Mouse (Mus musculus): Measurements from ENCODE around the gene E2f6.
A peak's percentile ranks its signal among the peaks of the same experiment; 100 is the strongest.

The E2f6 gene

DNA sequence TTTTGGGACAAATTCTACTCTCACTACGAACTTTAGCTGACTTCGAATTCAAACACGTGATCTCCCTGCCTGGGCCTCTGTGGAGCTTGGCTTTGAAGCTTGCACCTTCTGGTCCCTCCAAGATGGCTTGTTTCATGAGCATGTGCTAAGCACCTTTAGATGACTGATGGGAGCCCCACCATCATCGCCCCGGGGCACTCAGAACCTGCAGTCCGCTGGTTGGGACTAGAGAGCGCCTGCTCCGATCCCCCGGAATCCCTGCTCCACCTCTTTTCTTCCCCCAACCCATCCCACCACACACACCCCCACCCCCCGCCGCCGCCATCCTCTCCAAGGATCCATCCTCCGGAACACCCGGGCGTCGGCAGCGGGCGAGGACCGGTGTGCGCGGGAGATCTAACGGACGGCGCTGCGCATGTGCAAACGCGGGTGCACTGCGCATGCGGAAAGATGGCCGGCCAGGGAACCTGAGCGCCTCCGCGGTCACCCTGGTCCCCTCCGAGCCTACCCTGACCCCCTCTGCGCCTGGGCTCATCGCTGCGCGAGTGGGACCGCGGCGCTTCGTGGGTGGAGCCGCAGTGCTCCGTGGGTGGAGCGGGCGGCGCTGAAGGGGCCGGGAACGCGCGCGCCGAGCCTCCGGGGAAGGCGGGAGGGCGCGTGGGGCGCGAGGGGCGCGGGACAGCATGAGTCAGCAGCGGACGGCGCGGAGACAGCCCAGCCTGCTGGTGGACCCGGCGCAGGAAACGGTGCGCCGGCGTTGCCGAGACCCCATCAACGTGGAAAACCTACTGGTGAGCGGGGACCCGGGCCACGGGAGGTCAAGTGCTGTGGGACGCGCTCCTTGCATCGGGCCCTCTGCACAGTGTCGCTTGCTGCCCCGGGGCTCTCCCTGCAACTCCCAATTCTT lies at the start of gene E2f6:
TSS of gene E2f6 (plus strand) at position 439 of the 907 bp plus-strand sequence.
- DNase-seq (ENCODE audit: low spot score in 2 of 2), result peak; percentile 77 to 79

DNA sequence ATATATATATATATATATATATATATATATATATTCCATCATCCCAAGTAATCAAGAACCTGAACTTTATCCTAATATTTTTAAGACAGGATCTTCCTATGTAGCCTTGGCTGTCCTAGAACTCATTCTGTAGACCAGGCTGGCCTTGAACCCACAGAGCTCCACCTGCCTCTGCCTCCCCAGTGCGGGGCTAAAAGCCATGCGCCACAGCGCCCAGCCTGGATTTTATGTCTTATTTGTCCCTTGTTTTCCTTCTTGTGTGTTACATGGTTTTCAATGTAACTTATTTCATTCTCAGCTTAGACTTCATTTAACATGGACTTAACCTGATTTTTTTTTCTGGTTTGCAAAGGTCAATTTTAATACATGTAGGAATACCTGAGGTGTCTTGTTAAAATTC lies 49.3 kb upstream of the E2f6 start:
- no peak for DNase-seq (ENCODE audit: low spot score in 2 of 2)

DNA sequence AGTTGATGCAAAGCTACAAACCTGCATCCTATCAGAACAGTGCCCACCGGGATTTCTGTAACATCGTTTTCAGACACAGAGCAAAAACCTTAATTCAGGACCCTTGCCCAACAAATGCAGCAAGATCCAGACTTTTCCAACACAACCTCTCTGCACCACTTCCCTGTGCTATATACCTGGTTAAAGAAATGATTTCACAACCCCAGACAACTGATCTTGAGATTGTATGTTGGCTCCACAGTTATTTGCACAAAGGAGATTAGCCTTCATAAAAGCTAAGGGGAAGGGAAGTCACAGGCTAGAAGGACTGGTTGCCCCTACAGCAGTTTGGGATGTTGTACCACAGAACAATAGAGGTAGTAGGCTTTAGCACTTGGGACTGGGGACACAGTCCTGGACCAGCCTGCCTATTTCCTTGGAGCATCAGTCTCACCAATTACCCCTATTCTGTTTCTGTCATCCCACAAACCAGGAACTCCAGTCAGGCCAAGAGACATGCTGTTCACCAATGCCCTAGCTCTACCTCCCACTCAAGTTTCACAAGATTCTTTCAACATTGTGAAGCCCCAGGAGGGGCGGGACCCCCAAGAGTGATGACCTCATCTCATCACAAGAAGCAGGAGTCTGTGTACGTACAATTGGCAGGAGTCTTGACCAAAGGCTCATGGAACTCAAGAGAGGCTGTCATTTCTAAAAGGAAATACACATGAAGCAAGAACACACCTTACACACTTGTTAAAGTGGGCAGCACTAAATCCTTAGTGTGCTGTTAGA lies 46.9 kb upstream of the E2f6 start:
- no peak for DNase-seq (ENCODE audit: low spot score in 2 of 2)

DNA sequence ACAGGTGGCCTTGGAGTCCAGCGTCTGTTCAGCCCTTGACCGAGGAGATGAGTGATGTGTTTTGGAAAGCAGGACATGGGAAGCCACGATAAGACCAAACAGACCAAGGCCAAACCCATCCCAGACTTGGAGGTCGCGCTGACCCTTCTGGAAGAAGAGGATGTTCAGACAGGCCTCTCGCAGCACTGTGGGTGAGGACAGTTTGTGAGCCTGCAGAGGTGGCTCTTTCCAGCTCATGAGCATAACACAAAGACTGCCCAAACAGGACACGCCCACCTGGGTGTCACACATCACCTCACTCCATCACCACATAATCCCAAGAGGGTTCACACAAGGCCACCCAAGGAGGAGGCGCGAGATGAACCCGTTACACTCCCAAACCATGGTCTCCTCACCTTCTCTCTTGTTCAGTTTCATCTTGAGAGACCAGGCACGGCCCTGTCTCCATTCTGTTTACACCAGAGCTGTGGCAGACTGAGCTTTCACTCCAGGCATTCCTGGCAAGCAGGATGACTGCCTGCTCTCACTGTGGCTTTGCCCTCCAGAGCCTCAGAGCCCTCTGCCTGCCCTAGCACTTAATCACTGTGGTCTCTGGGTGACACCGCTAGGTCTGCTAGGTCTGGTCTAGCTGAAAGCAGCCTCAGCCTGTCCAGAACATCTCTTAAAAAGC lies 45.9 kb upstream of the E2f6 start:
- DNase-seq (ENCODE audit: low spot score in 2 of 2), result peak in 1 of 2 experiments; percentile 46

DNA sequence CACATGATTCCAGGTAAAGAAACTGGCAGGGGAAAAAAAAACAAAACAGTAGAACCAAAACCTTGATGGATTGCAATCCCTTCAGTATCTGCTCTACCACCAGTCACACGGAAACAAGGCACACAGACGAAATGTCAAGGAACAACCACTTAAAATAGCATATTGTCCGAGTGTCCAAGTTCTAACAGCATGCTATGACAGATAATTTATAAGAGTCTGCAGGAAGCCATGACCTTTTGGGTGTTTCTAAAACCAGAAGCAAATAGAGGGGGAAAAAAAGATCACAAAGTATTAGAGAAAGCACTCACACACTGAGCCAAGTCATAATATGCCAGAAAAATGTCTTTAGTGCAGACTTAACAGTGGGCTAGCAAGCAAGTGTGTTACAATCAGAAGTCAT lies 42.5 kb upstream of the E2f6 start:
- DNase-seq (ENCODE audit: low spot score in 2 of 2), result no peak

DNA sequence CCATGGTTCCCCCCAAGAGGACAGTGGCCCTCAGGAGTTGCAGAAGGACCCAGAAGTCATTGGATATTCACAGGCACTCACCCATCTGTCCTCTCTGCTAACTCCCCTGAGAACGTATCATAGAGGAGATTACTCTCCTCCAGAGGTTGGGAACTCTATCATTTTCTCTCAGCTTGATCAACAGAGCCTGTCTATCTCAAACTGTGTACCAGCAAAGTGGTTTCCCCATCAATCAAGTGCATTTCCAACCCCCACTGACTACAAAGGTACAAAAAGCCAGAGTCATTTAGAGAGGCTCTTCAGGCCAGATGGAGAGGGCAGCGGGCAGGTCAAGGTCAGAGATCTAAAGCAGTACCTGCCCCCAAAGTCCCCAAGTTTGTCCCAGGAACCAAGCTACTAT lies 42.1 kb upstream of the E2f6 start:
- DNase-seq (ENCODE audit: low spot score in 2 of 2), result no peak

DNA sequence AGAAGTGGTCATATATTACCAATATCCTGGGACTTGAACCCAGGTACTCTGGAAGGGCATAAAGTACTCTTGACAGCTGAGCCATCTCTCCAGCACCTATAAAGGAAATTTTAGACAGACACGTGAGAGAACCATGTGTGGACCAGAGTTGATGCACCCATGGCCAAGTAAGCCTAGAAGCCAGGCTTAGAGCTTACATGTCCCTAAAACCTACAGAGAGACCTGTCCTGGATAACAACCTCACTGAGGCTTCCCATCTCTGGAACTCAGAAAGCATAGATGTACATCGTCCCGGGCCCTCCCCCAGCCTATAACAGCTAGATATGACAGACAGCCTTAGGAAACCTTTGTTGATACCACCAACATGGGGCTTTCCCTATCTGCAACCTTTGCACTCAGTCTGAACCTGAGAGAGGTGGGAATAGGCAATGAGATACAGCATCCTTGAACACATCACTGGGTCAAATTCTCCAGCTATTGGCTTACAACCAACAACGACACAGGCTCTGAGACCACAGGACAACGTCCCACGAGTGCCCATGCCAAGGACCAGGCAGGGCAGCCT lies 41.1 kb upstream of the E2f6 start:
- no peak for DNase-seq (ENCODE audit: low spot score in 2 of 2)

DNA sequence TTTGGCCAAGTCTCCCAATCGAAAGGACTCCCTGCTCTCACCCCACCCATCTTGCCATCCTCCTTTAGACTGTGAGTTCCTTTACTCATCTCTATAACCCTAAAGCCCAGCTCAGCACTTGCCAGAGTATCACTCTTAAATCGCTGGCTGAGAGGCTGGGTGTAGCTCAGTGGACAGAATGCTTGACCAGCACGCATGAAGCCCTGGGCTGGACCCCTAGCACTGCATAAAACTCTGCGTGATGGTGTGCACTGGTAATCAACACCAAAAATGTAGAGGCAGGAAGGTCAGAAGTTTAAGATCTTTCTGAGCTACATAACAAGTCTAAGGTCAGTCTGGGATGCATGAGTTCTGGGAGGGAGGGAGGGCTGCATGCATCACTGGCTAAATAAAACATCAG lies 36.2 kb upstream of the E2f6 start:
- DNase-seq (ENCODE audit: low spot score in 2 of 2), result no peak

DNA sequence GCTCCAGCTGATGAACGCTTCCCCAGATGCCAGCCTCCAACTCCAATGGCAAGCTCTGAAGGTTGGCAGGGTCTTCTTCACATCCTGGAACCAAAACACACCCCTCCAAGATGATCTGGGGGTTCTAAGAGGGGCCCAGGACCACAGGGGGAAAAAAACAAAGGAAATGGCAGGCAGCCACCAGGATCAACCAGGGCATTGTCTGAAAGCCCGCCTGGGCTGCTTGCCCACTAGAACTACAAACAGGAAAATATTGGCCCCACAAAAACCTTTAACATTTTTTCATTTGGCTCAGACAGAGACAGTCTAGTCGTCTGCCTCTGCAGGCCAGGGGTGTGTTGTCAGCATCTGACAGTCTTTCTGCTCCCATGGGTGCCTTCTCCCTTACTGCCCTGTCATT lies 35.4 kb upstream of the E2f6 start:
- DNase-seq (ENCODE audit: low spot score in 2 of 2), result no peak

DNA sequence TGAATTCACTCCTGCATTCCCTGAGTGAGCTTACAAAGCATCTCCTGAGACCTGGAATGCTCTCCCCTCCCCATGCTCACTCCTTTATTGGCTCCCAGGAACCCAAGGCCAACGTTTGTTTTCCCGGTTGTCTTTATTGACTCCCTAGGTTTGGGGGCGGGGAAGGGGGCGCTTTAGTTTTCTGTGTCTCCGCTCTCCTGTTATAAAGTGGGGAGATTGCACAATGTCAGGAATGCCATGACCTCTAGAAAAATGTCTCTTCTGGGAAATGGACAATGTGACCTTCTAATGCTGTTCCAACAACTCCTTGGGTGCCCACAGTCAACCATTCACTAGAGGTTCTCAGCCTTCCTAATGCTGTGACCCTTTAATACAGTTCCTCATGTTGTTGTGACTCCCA lies 32.2 kb upstream of the E2f6 start:
- no peak for DNase-seq (ENCODE audit: low spot score in 2 of 2)

DNA sequence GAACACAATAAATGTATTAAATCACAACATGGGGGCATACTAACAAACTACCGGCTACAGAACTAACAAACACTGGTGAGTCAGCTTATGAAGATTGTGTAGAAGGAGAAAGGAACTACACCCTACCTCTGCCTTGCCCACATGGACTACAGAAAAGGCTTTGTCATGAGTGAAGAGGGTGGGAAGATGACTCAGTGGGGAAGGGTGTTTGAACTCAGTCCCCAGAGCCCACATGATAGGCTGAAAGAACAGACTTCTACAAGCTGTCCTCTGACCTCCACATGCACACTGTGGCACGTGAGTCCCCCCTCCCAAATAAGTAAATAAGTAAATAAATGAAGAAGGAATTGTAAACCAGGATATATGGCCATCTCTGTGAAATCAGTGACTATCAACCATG lies 31.6 kb upstream of the E2f6 start:
- DNase-seq (ENCODE audit: low spot score in 2 of 2), result no peak

DNA sequence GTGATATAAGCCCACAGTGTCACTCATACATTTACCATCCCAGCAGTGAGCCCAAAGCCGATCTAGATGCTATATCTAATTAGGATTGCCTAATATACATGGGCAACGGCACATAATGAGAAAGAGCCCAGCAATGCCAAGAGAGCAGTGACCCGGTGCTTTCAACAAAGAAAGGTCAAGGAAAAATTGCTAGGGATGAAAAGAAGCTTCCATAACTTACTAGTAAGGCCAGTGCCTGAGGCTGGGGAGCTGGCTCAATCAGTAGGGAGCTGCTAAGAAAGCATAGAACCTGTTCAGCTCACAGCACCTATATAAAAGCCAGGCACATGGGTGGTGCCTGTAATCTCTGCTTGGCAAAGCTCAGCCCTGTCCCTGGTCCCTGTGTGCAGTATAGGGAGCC lies 30.4 kb upstream of the E2f6 start:
- DNase-seq (ENCODE audit: low spot score in 2 of 2), result no peak

DNA sequence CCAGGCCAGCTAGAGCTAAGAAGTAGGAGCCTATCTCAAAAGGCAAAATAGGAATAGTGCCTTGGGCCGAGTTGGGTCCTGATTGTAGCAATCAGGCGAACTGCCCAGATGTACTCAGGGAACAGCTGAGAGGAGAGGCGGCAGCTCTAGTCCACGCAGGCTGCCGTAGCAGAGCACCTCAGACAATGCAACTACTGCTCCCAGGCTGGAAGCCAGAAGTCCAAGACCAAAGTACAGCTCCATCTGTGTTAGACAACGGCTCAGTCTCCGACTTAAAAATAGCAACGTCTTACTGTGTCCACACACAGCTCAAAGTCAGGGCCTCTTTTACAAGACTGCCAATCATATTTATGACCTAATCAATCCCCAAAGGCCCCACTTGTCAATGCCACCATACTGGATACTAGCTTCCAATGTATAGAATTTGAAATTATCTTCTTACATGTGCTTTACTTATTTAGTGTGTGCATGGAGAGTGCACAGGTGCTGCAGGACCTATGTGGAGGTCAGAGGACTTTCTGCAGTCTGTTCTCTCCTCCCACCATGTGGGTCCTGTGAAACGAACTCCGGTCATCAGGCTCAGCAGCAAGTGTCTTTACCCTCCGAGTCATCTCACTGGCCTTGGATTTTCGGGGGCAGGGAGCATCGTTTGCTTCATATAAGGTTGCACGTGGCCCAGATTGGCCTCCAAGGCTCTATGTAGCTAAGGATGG lies 29.6 kb upstream of the E2f6 start:
- no peak for DNase-seq (ENCODE audit: low spot score in 2 of 2)

DNA sequence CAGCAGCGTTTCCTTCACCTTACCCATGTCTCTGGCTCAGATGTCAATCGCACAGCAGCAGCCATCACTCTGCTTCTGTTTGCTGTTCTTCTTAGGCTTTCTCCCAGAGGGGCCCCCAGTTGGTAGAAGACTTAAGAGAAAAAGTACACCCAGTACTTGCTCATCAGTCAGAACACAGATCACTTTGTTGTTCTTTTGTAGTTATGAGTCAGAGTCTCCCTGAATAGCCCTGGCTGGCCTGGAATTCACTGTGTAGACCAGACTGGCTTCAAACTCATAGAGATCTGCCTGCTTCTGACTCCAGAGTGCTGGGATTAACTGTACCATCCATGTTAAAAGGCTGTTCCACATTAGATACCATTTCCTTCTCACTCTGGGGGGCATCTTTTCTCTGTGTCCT lies 22.2 kb upstream of the E2f6 start:
- no peak for DNase-seq (ENCODE audit: low spot score in 2 of 2)

DNA sequence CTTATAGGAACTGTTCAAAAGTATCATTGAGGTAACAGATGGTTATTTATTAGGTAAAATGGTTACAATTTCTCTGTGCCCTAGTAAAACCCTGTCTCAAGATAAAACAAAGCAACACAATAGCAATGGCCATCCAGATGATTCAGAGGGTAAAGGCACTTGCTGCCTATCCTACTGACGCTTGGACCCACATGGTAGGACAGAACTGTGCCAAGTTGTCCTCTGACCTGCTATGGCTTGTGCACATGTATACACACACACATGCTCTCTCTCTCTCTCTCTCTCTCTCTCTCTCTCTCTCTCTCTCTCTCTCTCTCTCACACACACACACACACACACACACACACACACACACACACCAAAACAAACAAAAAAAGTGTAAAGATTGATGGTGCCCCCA lies 21.6 kb upstream of the E2f6 start:
- DNase-seq (ENCODE audit: low spot score in 2 of 2), result no peak

DNA sequence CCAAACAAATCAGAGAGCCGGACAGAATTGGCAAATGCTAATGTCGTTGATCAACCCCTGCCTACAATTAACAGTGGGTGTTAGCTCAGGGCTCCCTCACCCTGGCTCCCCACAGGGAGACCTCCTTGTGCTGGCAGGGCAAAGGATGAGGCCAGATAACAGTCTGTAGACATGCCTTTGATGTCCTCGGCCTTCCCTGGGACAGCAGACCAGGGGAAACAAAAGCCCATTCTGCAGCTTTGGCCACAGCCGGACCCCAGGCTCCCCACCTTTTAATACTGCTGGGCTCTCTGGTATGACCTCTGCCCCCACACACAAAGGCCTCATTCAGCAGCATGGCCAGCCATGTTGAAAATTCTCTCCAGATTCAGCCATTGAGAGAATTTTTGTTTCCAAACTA lies 21.0 kb upstream of the E2f6 start:
- DNase-seq (ENCODE audit: low spot score in 2 of 2), result no peak

DNA sequence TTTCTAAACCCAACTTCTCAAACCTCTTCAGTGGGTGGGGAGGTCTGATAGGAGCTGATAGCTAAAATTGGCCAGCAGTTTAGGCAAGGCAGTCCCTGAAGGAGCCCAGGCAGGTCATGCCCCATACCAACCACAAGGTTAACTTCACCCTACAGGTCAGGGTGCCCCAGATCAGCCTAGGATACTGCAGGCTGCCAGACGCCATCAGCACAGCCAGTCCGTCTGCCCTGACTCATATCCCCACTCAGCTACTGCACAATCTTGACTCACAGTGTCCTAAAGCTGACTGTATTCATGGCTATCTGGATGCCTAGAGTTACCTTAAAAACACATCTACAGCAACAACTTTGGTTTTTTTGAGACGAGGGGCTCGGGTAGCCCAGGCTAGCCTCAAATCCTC lies 20.3 kb upstream of the E2f6 start:
- DNase-seq (ENCODE audit: low spot score in 2 of 2), result no peak

DNA sequence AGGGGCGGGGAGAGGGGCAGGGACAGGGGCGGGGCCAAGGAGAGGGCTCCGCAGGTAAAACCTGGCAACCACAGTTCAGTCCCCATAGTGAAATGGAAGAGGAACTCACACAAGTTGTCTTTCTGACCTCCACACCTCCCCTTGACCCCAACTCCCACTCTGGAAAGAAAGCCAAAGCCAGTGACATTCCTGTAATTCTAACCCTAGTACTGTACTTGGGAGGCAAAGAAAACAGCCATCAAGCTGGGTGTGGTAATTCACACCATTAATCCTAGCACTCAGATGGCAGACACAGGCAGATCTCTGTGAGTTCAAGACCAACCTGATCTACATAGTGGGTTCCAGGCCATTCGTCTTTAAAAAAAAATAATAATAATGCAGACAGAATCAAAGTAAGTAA lies 17.4 kb upstream of the E2f6 start:
- DNase-seq (ENCODE audit: low spot score in 2 of 2), result no peak

DNA sequence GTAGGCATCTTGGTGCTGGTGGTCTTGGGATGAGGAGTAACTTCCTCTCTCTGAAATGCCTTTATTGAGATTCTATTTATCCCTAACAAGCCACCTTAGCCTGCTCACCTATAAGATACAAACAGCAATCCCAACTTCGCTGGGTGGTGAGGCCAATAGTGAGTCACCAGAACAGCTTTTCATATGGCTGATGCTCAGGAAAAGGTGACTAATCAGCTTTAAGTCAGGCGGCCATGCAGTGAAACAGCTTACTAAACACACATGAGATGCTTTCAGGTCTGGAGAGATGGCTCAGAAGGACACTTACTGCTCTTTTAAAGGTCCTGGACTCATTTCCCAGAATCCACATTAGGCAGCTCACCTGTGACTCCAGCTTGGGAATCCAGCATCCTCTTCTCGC lies 15.0 kb upstream of the E2f6 start:
- DNase-seq (ENCODE audit: low spot score in 2 of 2), result no peak

DNA sequence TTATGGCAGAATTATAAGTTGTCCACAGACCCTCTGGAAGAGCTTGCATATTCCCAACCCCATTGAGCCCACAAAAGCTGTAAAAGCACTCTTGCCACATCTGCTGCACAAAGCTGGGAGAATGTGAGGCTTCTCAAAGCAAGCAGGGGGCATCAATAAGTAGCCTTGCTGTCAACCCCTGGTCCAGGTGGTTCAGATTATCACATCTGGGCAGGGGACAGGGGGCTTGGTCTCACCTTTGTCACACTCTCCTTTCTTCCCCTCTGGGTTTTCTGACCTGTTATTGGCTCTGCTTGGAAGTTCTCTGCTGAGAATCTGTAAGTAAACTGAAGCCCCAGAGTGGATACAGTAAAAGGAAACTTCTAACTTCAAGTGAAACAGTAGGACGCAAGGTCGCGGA lies 11.9 kb upstream of the E2f6 start:
- no peak for DNase-seq (ENCODE audit: low spot score in 2 of 2)

DNA sequence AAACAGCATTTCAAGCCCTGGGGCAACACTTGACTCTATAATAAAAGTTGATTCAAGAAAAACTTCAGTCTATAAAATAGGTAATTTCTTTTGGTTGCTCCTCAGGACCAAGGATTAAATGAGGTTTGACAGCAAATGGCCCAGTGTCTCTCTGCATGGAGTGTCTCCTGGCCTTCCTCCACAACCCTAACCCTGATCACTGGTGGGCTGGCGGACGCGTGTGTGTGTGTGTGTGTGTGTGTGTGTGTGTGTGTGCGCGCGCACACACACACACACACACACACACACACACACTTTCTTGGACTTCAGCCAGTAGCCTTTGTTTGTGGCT lies 10.9 kb upstream of the E2f6 start:
- no peak for DNase-seq (ENCODE audit: low spot score in 2 of 2)

Data from urinary bladder, postnatal 4 days (tissue).